Mouse (Mus musculus): Measurements from ENCODE around the gene Ugcg. TPM values are rescaled to one million over a fixed set of nuclear protein-coding genes. Genes with fewer than 3 reads are reported as not detected.

The Ugcg gene
- polyA plus RNA-seq, 1 experiment from 2014 or later = 18.1 TPM

DNA sequence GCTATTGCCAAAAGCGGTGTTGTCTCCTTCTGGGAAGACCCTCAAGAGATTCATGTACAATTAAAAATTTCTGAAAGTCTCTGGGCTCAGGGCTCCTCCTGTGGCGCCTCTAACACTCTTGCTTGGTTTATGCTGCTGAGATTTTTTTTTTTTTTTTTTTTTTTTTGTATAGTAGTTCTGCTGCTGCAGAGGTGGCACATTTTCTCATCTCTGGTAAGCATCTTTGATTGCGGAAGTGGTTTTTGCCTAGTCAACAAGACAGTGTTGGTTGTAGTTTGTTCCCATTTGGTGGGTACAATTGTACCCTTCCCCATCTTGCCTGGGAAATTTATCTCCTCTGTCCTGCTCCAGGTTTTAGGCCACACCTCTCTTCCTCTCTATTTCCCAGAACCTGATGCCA, 47.3 kb downstream of the Ugcg start:
- Histone ChIP-seq H3K4me2 (no peak overlapping the region), H3K9ac (no peak overlapping the region), H3K4me1 (no peaks in the 10 kb centered on the region), H3K4me3 (no peak overlapping the region), H3K27ac (no peak overlapping the region), H3K9me3 (replicated peaks) (no peaks in the 10 kb centered on the region), H3K27me3 (no peaks in the 10 kb centered on the region), H3K36me3 (ENCODE audit: poor library complexity, severe bottlenecking) (no peaks in the 10 kb centered on the region)
- ATAC-seq = no peak
- WGBS = 98% methylated on average over 3 of the region's 3 CpGs

DNA sequence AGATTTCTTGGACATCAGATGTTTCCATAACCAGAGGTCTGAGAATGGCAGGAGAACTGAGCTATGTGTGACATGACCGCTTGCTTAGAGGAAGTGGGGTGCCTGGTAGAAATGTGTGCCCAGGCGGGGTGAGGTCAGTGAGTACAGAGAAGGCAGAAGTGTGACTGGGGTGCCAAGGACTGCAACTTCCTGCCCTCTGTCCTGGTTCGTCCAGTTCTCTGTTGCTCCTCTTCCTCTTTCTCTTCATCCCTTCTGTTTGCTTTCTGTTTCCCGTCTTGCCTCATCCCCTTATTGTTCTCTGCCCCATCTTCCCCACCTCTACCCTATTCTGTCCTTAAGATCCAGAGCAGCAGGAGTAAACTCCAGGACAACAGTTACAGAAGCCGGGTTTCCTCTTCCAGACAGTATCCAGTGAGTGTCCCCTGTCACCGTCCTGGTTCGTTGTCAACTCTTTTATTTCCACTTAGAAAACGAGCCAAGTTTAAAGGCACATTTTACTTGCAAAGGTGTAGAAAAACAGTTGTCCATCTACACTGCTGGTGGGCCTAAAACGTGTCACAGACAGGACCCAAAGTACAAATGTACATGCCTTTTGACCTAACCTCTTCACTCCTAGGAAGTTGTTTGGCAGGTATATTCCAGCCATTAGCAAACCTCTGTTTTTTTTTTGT, 49.7 kb downstream of the Ugcg start:
- H3K9me3 ChIP-seq (replicated peaks) = no peaks in the 10 kb centered on the region
- no peak overlapping the region for H3K9ac ChIP-seq
- 76% methylated on average over 9 of the region's 9 CpGs for WGBS

DNA sequence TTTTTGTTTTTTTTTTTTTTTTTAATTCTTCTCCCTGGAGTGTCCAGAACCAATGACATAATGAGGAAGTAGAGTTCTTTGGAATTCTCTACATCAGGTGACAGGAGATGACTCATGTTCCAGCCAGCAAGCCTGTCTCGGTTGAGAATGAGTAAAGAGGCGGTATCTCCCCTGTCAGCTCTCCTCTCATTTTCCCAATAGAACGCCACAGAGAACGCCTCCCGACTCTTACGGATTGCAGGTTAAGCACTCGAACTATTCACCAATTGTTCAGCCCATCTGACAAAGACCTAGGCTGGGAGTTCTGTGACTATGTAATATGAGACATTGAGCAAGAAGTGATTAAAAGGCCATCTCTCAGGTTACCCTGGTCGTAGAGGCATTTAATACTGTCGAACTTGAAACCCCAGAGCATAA, 50.3 kb downstream of the Ugcg start:
- WGBS = 51% methylated on average over 9 of the region's 9 CpGs
- H3K4me1 ChIP-seq = no peaks in the 10 kb centered on the region
- no peak for ATAC-seq

More for the DNA sequence above, 49.7 kb downstream of the Ugcg start:
- Histone ChIP-seq H3K27ac (no peak overlapping the region), H3K27me3 (no peaks in the 10 kb centered on the region), H3K4me3 (no peak overlapping the region), H3K4me2 (no peak overlapping the region), H3K36me3 (ENCODE audit: poor library complexity, severe bottlenecking) (no peaks in the 10 kb centered on the region), H3K4me1 (no peaks in the 10 kb centered on the region)
- ATAC-seq = no peak

DNA sequence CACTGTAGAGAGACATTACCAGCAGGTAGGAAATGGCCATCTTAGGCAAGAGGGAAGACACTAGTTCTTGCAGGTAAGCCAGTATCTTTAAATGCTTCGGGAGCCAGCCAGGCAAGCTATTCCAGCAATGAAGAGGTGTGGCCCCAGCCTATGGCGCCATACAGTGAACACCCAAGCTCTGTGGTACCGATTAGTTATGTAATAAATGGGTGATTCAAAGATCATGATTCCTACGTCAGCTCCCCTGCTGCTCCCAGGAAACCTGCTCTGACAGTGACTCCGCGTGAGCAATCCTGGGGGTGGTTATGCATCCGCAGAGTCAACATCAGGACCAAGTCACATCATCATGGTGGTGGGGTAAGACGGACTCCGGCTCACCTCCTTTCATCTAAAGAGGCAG, 51.1 kb downstream of the Ugcg start:
- Histone ChIP-seq H3K4me1 (no peaks in the 10 kb centered on the region), H3K9me3 (replicated peaks) (no peaks in the 10 kb centered on the region), H3K27me3 (no peaks in the 10 kb centered on the region), H3K36me3 (ENCODE audit: poor library complexity, severe bottlenecking) (no peaks in the 10 kb centered on the region), H3K9ac (no peak overlapping the region), H3K4me3 (no peak overlapping the region), H3K27ac (no peak overlapping the region), H3K4me2 (no peak overlapping the region)
- 96% methylated on average over 9 of the region's 9 CpGs for WGBS
- no peak for ATAC-seq

More for the DNA sequence above, 50.3 kb downstream of the Ugcg start:
- Histone ChIP-seq H3K36me3 (ENCODE audit: poor library complexity, severe bottlenecking) (no peaks in the 10 kb centered on the region), H3K27me3 (no peaks in the 10 kb centered on the region), H3K4me3 (no peak overlapping the region), H3K9me3 (replicated peaks) (no peaks in the 10 kb centered on the region), H3K27ac (no peak overlapping the region), H3K9ac (no peak overlapping the region), H3K4me2 (no peak overlapping the region)

DNA sequence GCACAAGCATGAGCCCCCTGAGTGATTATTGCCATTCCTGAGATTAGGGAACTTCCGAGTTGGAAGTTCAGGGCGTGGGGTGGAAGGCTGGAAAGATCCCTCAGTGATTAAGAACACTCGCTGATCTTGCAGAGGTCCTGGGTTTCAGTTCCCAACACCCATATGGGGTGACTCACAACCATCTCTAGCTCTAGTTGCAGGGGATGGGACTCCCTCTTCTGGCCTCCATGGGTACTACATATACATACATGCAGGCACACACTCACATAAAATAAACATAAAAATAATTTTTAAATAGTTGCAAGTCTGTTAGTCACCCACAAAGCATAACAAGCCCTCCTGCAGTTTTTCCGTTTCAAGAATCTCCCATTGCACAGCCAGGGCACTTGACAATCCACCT, 52.0 kb downstream of the Ugcg start:
- Histone ChIP-seq H3K4me2 (no peak overlapping the region), H3K27ac (no peak overlapping the region), H3K4me1 (no peaks in the 10 kb centered on the region), H3K9me3 (replicated peaks) (no peaks in the 10 kb centered on the region), H3K36me3 (ENCODE audit: poor library complexity, severe bottlenecking) (no peaks in the 10 kb centered on the region), H3K27me3 (no peaks in the 10 kb centered on the region), H3K4me3 (no peak overlapping the region), H3K9ac (no peak overlapping the region)
- 93% methylated on average over 4 of the region's 4 CpGs for WGBS
- ATAC-seq = no peak

DNA sequence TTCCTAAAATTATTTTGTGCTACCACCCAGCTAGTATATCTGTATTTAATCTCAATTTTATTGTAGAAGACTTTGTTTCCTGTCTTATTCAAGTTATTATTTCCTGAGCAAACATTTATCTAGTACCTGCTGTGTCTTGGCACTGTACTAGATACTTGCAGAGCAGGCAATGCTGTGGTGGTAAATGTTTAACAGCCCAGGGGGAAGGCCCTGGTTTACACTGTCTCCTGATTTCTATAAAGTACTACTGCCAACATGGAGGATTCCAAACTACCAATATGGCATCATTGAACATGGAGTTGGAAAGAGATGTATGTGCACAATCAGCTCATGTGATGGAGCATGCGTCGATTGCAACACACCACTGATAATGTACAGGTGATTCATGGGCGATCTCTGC, 53.2 kb downstream of the Ugcg start:
- H3K4me1 ChIP-seq = no peaks in the 10 kb centered on the region
- no peak overlapping the region for H3K4me3 ChIP-seq
- no peak overlapping the region for H3K27ac ChIP-seq
- H3K4me2 ChIP-seq = no peak overlapping the region
- no peaks in the 10 kb centered on the region for H3K27me3 ChIP-seq
- ATAC-seq = no peak
- H3K9me3 ChIP-seq (replicated peaks) = no peaks in the 10 kb centered on the region
- no peak overlapping the region for H3K9ac ChIP-seq
- no peaks in the 10 kb centered on the region for H3K36me3 ChIP-seq (ENCODE audit: poor library complexity, severe bottlenecking)
- 95% methylated on average over 3 of the region's 3 CpGs for WGBS

DNA sequence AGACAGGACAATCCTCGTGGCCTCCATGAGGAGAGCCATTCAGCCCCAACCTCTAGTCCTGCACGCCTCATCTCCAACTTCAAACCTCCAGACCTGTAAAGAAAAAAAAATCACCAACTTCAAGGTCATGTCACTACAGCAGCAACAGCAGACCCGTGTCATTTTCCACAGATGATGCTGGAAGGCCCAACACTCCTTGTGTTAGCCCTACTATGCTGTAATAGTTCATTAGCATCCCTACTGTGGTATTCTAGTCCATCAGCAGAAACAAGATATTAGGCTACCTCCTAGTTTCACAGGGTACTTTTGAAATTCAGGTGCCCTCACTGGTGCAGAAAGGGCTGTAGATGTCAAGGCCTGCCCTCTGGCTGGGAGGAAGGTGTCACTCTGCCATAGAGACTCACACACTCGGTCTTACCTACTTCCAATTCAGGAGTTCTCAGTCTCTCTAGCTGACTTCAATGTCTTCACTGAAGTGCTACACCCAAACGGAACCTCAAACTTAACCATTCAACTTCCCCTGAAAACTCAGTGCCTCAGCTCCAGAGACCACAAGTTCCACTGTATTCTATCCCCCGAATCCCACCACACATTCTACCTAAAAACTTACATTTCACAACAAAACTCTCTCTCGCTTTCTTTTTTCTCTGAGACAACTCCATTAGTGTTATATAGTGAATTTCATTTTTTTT, 54.9 kb downstream of the Ugcg start:
- 88% methylated on average over 7 of the region's 7 CpGs for WGBS
- no peak overlapping the region for H3K4me2 ChIP-seq
- no peak for ATAC-seq

DNA sequence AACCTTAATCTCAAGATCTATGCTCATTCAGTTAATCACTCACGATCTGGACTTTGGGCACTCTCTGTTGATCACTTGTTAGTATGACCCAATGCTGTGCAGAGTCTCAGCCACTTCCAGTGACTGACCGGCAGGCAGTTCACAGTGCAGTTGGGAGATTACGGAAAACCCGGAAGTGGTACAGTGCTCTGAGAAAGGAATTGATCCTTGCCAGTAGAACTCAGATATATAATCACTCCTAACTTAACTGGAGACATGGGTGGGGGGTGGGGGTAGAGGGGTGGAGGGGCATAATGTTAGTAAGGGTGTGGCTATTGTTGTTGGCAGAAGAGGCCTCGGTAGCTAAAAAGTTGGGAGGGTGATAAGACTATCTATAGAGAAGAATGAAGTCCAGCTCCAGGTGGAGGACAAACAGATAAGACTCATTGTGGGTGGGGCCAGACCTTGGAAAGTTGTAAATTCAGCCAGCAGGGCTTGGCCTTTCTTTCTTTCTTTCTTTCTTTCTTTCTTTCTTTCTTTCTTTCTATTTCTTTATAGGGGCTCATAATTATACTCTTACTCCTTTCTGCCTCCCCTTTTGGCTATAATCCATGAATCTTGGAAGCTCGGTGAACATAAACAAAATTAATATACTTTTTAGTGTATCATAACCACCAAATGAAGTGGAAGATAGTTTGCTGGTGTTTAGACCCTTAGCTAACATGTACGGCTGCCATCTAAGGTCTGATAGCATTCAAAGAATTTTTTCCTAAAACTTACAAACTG, 55.9 kb downstream of the Ugcg start:
- no peak overlapping the region for H3K27ac ChIP-seq
- no peak overlapping the region for H3K9ac ChIP-seq
- H3K9me3 ChIP-seq (replicated peaks) = no peaks in the 10 kb centered on the region
- H3K36me3 ChIP-seq (ENCODE audit: poor library complexity, severe bottlenecking) = no peaks in the 10 kb centered on the region
- 84% methylated on average over 7 of the region's 7 CpGs for WGBS
- H3K4me3 ChIP-seq = no peak overlapping the region
- no peak overlapping the region for H3K4me2 ChIP-seq
- H3K27me3 ChIP-seq = no peaks in the 10 kb centered on the region
- ATAC-seq = no peak
- H3K4me1 ChIP-seq = no peaks in the 10 kb centered on the region

More for the DNA sequence above, 54.9 kb downstream of the Ugcg start:
- H3K4me3 ChIP-seq = no peak overlapping the region
- H3K27ac ChIP-seq = no peak overlapping the region
- H3K27me3 ChIP-seq = no peaks in the 10 kb centered on the region
- H3K36me3 ChIP-seq (ENCODE audit: poor library complexity, severe bottlenecking) = no peaks in the 10 kb centered on the region
- H3K9me3 ChIP-seq (replicated peaks) = no peaks in the 10 kb centered on the region
- H3K9ac ChIP-seq = no peak overlapping the region
- no peaks in the 10 kb centered on the region for H3K4me1 ChIP-seq

DNA sequence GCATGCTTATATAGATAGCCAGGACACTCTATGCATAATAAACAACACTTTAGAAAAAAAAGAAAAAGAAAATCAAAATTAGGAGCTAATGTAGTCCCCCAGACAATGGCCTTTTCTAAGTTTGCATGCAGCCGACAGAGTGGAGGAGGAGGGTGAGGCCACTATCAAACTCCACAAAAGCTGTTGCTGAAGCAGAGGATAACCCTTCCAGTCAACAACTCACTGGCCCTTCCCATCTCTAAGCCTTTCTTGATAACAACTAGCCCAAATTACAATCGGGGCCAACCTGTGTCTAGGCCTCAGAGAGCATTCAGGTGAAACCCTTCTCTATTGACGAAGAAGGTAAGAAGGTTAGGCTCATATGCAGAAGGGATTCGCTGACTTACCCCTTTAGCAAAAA, 56.7 kb downstream of the Ugcg start:
- 85% methylated on average over 4 of the region's 4 CpGs for WGBS
- Histone ChIP-seq H3K4me2 (no peak overlapping the region), H3K9me3 (replicated peaks) (no peaks in the 10 kb centered on the region), H3K4me1 (no peaks in the 10 kb centered on the region), H3K27ac (no peak overlapping the region), H3K4me3 (no peak overlapping the region), H3K36me3 (ENCODE audit: poor library complexity, severe bottlenecking) (no peaks in the 10 kb centered on the region), H3K9ac (no peak overlapping the region), H3K27me3 (no peaks in the 10 kb centered on the region)
- ATAC-seq = no peak

DNA sequence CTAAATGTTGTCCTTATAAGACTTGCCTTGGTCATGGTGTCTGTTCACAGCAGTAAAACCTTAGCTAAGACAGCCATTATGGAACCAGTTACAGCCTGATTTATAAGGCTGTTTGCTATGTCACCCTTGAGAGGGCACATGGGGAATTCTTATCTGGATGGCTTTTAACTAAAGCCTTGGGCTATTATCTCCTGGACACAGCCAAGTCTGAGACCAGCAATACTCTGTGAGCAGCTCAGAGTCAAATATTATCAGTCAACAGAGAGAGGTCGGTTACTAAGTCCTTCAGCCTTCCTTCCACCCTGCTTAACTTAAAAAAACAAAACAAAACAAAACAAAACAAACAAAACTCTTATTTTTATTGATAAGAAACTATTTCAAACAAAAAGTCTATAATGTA, 58.5 kb downstream of the Ugcg start:
- Histone ChIP-seq H3K27ac (no peak overlapping the region), H3K4me1 (no peaks in the 10 kb centered on the region), H3K9ac (no peak overlapping the region), H3K4me2 (no peak overlapping the region), H3K4me3 (no peak overlapping the region), H3K27me3 (no peaks in the 10 kb centered on the region), H3K36me3 (ENCODE audit: poor library complexity, severe bottlenecking) (no peaks in the 10 kb centered on the region), H3K9me3 (replicated peaks) (no peaks in the 10 kb centered on the region)
- WGBS = 79% methylated on average over 1 of the region's 1 CpGs
- ATAC-seq = no peak

DNA sequence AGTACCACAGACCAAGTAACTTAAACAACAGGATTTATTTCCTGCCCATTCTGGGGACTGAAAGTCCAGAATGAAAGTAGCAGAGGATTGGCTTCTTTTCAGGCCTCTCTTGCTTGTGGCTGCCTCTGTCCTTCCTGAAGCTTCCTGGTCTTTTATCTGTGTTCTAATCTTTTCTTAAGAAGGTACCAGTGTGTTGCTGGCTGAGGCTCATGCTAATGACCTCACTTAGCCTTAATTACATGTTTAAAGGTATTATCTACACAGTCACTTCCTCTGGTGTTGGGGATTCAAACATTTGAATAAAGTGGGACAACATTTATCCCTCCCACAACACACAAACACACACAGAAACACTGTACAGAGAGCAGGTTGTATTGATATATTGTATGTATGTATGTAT, 59.0 kb downstream of the Ugcg start:
- no peak for ATAC-seq
- Histone ChIP-seq H3K27ac (no peak overlapping the region), H3K9ac (no peak overlapping the region), H3K4me1 (no peaks in the 10 kb centered on the region), H3K4me3 (no peak overlapping the region), H3K36me3 (ENCODE audit: poor library complexity, severe bottlenecking) (no peaks in the 10 kb centered on the region), H3K4me2 (no peak overlapping the region), H3K9me3 (replicated peaks) (no peaks in the 10 kb centered on the region), H3K27me3 (no peaks in the 10 kb centered on the region)

DNA sequence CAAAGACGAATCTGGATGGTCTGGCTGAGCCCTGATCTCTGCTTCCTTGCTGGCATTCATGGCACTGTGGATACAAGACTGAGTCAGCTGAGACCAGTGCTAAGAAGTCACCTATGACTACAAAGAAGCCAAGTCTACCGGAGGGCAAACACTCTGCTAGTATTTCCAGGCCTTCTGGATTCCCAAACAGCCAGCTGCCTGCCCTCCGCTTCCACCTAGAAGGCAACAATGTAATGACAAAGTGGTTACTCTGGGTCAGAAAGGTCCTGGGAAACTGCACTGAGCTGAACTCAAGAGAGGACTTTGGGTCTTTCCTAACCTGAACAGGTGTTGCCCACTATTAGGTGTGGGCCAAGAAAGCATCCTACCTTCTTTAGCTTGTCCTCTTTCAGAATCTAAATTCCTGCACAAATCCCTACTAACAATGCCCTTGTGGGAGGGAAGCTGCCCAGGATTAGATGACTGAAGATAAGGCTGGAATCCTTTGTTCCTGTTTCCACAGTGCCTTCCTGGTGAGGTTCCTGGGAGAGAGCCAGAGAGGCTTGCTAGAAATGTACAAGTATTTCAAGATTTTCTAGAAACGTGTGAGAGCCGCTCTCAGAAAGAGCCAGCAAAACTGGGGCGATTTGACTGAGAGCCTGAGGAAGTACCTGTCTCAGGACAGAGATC, 63.5 kb downstream of the Ugcg start:
- ATAC-seq = no peak
- H3K4me3 ChIP-seq = no peak overlapping the region
- H3K27me3 ChIP-seq = no peaks in the 10 kb centered on the region
- no peak overlapping the region for H3K27ac ChIP-seq
- no peak overlapping the region for H3K9ac ChIP-seq
- WGBS = 77% methylated on average over 6 of the region's 6 CpGs
- H3K36me3 ChIP-seq (ENCODE audit: poor library complexity, severe bottlenecking) = no peaks in the 10 kb centered on the region
- H3K4me1 ChIP-seq = no peaks in the 10 kb centered on the region
- no peak overlapping the region for H3K4me2 ChIP-seq
- H3K9me3 ChIP-seq (replicated peaks) = no peaks in the 10 kb centered on the region
